Comparison of ENCODE assay signal across 25 mouse cellular contexts in genomic region chr19:60915862-60916261, GRCm38 (mm10). TPM values are rescaled to one million over a fixed set of nuclear protein-coding genes. Genes with fewer than 3 reads are reported as not detected.
DNase-seq lines count a peak whose midpoint lies in the region; ATAC-seq and TF ChIP-seq lines count a peak whose summit lies in the region.
"Had no signal": no experiment of that assay in that cellular context is flagged by ENCODE, and none has a peak within 500 bp of the region (broad histone marks: within the 10 kb centered on the region; RNA-seq: fewer than 3 reads in every experiment).

No protein-coding gene starts in this region.

- ATAC-seq in heart, embryonic 15.5 days (replicated peaks; ENCODE audit: insufficient number of reproducible peaks, insufficient read depth, low FRiP score, low read depth): no peak
- ATAC-seq in heart, postnatal 0 days (ENCODE audit: insufficient read depth, low read depth): no peak
- ATAC-seq: CD4-positive, CD25-positive, alpha-beta regulatory T cell, adult 4 months; forebrain, embryonic 13.5 days; midbrain, embryonic 16.5 days had no signal

- no peaks in the 10 kb centered on the region for H3K9me3 ChIP-seq in heart, embryonic 10.5 days
- no peaks in the 10 kb centered on the region for H3K9me3 ChIP-seq in heart, embryonic 15.5 days (replicated peaks)
- no peaks in the 10 kb centered on the region for H3K9me3 ChIP-seq in heart, postnatal 0 days (replicated peaks; ENCODE audit: control insufficient read depth, low read length)
- H3K9me3 ChIP-seq: forebrain, embryonic 13.5 days had no signal

- peak overlapping the region; percentile 73; the same call in 1 of the 2 replicates for H3K27ac ChIP-seq in heart, embryonic 10.5 days
- H3K27ac ChIP-seq in heart, embryonic 15.5 days: peak overlapping the region; percentile 55; the same call in 1 of the 2 replicates
- peak overlapping the region; percentile 61 for H3K27ac ChIP-seq in heart, postnatal 0 days (ENCODE audit: low read depth)
- H3K27ac ChIP-seq: forebrain, embryonic 13.5 days; hindbrain, embryonic 14.5 days; liver, embryonic 14.5 days had no signal

- H3K4me3 ChIP-seq in heart, embryonic 10.5 days: no peak overlapping the region
- H3K4me3 ChIP-seq in heart, embryonic 15.5 days: no peak overlapping the region
- H3K4me3 ChIP-seq in heart, postnatal 0 days (ENCODE audit: low read depth, low read length): no peak overlapping the region
- H3K4me3 ChIP-seq: forebrain, embryonic 13.5 days had no signal

- intact Hi-C loops in heart, postnatal 14 days (cut with DNase I): no loop called here
- intact Hi-C loops in heart, postnatal 25 days (cut with DNase I): no loop called here

- H3K4me1 ChIP-seq in heart, embryonic 10.5 days: peaks cover 28% of the 10 kb centered on the region
- H3K4me1 ChIP-seq in heart, embryonic 15.5 days (replicated peaks): peaks cover 18% of the 10 kb centered on the region
- peaks cover 29% of the 10 kb centered on the region for H3K4me1 ChIP-seq in heart, postnatal 0 days (ENCODE audit: control insufficient read depth, insufficient read depth)
- H3K4me1 ChIP-seq: forebrain, embryonic 13.5 days had no signal

- no peak overlapping the region for H3K4me2 ChIP-seq in heart, embryonic 15.5 days
- no peak overlapping the region for H3K4me2 ChIP-seq in heart, postnatal 0 days (ENCODE audit: low read depth, low read length)
- H3K4me2 ChIP-seq: forebrain, embryonic 13.5 days; hindbrain, embryonic 14.5 days; midbrain, embryonic 11.5 days had no signal

- no peak for TF ChIP-seq CTCF in heart, postnatal 0 days (IDR thresholded peaks at IDR 0.05; ENCODE audit: low read depth)

- no peak for TF ChIP-seq EP300 in heart, postnatal 0 days (IDR thresholded peaks at IDR 0.05; ENCODE audit: low read depth)

- WGBS in heart, embryonic 10.5 days: 22% methylated on average over 3 of the region's 3 CpGs
- WGBS in heart, embryonic 15.5 days: 24% methylated on average over 3 of the region's 3 CpGs
- 22% methylated on average over 3 of the region's 3 CpGs for WGBS in heart, postnatal 0 days

- H3K36me3 ChIP-seq in heart, embryonic 10.5 days: no peaks in the 10 kb centered on the region
- no peaks in the 10 kb centered on the region for H3K36me3 ChIP-seq in heart, embryonic 15.5 days
- H3K36me3 ChIP-seq in heart, postnatal 0 days (replicated peaks; ENCODE audit: control insufficient read depth, insufficient read depth, low read length): 0 out of 2 replicates have a peak, but pooled peaks cover 2% of the 10 kb centered on the region

- H3K9ac ChIP-seq in heart, embryonic 15.5 days: no peak overlapping the region
- H3K9ac ChIP-seq in heart, postnatal 0 days (replicated peaks; ENCODE audit: low read depth, low read length): no peak overlapping the region
- H3K9ac ChIP-seq: forebrain, embryonic 13.5 days; hindbrain, embryonic 14.5 days; liver, embryonic 14.5 days had no signal

- no peak for DNase-seq in heart, embryonic 10.5 days (ENCODE audit: low spot score)
- DNase-seq in heart, postnatal 14 days: no peak
- no peak for DNase-seq in heart, postnatal 25 days (ENCODE audit: low spot score)
- no peak for DNase-seq in heart, postnatal 0 days (ENCODE audit: low spot score)
- DNase-seq in layer of hippocampus, adult 18-20 months (ENCODE audit: low spot score in 2 of 2): no peak
- DNase-seq in gastrocnemius, postnatal 25 days: no peak
- DNase-seq in spleen, postnatal 14 days (ENCODE audit: low spot score in 2 of 2): no peak
- DNase-seq: cerebellum, adult 11 months; cerebellum, adult 9-10 months; cerebellum, postnatal 36 days; gastrocnemius, postnatal 14 days; kidney, postnatal 4 days; layer of hippocampus, adult 9-11 months; liver; lung, adult 2 months; lung, postnatal 14 days; right cerebral cortex, postnatal 25 days; thymus, postnatal 14 days had no signal

- no peaks in the 10 kb centered on the region for H3K27me3 ChIP-seq in heart, embryonic 10.5 days (ENCODE audit: insufficient read depth, poor library complexity, severe bottlenecking)
- no peaks in the 10 kb centered on the region for H3K27me3 ChIP-seq in heart, embryonic 15.5 days
- H3K27me3 ChIP-seq in heart, postnatal 0 days (ENCODE audit: control insufficient read depth, insufficient read depth, low read length): no peaks in the 10 kb centered on the region
- H3K27me3 ChIP-seq: forebrain, embryonic 13.5 days had no signal

RNA-seq across cellular contexts. Expression of gene Grk5, which starts 26.3 kb away (rescaled TPM):
- polyA plus RNA-seq in heart, embryonic 10.5 days (2016; fragmentation: Nextera tagmentation; extraction: Ambion mirVana): 4.2 and 4.3 TPM in 2 replicates
- total RNA-seq in heart, postnatal 14 days (2021): 10 to 100 TPM; 23.8 to 29.2 TPM
- 3.2 and 3.4 TPM in 2 replicates for polyA plus RNA-seq in heart, embryonic 15.5 days (2015; fragmentation: Nextera tagmentation; extraction: Ambion mirVana)
- total RNA-seq in heart, postnatal 25 days (2021): 10 to 100 TPM; 20.6 to 25.6 TPM
- total RNA-seq in heart, postnatal 0 days (2014; rRNA removed; ENCODE audit: low replicate concordance): 12.8 and 14.6 TPM in 2 replicates
- 2.6 and 2.9 TPM in 2 replicates for polyA plus RNA-seq in heart, postnatal 0 days (2015; fragmentation: Nextera tagmentation; extraction: Ambion mirVana)
- total RNA-seq in layer of hippocampus, adult 18-20 months (2021): 10 to 100 TPM; 10.4 to 12.4 TPM
- total RNA-seq in gastrocnemius, postnatal 25 days (2021): 1 to 10 TPM; 4.6 to 5.5 TPM

RNA-seq across cellular contexts. Expression of gene Prdx3, which starts 41.5 kb away (rescaled TPM):
- polyA plus RNA-seq in heart, embryonic 10.5 days (2016; fragmentation: Nextera tagmentation; extraction: Ambion mirVana): 181 and 196 TPM in 2 replicates
- 100 to 1,000 TPM; 306 to 307 TPM for total RNA-seq in heart, postnatal 14 days (2021)
- 165 and 188 TPM in 2 replicates for polyA plus RNA-seq in heart, embryonic 15.5 days (2015; fragmentation: Nextera tagmentation; extraction: Ambion mirVana)
- total RNA-seq in heart, postnatal 25 days (2021): 100 to 1,000 TPM; 362 to 371 TPM
- total RNA-seq in heart, postnatal 0 days (2014; rRNA removed; ENCODE audit: low replicate concordance): 275 and 312 TPM in 2 replicates
- polyA plus RNA-seq in heart, postnatal 0 days (2015; fragmentation: Nextera tagmentation; extraction: Ambion mirVana): 303 and 307 TPM in 2 replicates
- 10 to 100 TPM; 73.4 to 75.1 TPM for total RNA-seq in layer of hippocampus, adult 18-20 months (2021)
- 100 to 1,000 TPM; 203 to 204 TPM for total RNA-seq in gastrocnemius, postnatal 25 days (2021)

RNA-seq across cellular contexts. Expression of gene Sfxn4, which starts 54.6 kb away (rescaled TPM):
- 7.9 and 10.1 TPM in 2 replicates for polyA plus RNA-seq in heart, embryonic 10.5 days (2016; fragmentation: Nextera tagmentation; extraction: Ambion mirVana)
- total RNA-seq in heart, postnatal 14 days (2021): 1 to 10 TPM; 5.7 to 5.8 TPM
- 6.8 and 7.2 TPM in 2 replicates for polyA plus RNA-seq in heart, embryonic 15.5 days (2015; fragmentation: Nextera tagmentation; extraction: Ambion mirVana)
- total RNA-seq in heart, postnatal 25 days (2021): 1 to 10 TPM; 6.5 to 7.7 TPM
- total RNA-seq in heart, postnatal 0 days (2014; rRNA removed; ENCODE audit: low replicate concordance): 6.3 and 6.6 TPM in 2 replicates
- 7.7 and 9.1 TPM in 2 replicates for polyA plus RNA-seq in heart, postnatal 0 days (2015; fragmentation: Nextera tagmentation; extraction: Ambion mirVana)
- 10 to 100 TPM; 12.5 to 17.8 TPM for total RNA-seq in layer of hippocampus, adult 18-20 months (2021)
- 1 to 10 TPM; 1.6 to 1.8 TPM for total RNA-seq in gastrocnemius, postnatal 25 days (2021)
